Mouse (Mus musculus) frontal cortex, postnatal 36 days (tissue): Measurements from ENCODE around the gene Lrrn2.
"Not testable (repeated sequence)": the region's sequence is repeated elsewhere in the genome, so short reads cannot be mapped to it uniquely, and the experiment has no call there.

Source experiments
- DNase-seq, 2 experiments: peaks; one replicate each; pipeline ENCODE4 v3.0.0; 2022; ENCODE audit warnings: low spot score in 2 of 2

Gene Lrrn2

DNA sequence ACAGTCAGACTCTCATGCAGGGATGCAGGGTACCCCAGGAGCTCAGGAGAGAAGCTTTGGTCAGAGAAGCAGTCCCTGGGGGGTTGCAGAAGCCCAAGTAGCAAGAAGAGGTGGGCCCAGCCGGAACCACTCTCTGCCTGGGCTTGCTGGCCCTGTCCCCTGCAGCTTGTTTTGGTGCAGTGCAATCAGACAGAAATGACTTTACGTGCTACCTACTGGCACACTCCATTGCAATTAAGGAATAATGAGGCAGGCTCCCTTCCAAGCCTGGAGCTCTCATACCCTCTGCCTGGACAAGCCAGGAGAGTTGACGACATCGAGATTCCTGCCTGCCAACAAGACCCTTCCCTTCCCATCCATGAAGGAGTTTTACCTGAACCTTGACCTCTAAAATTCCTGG, 50.2 kb downstream of the Lrrn2 start:
- DNase-seq: no peak

- DNase-seq: no peak
Observed at GRCm38 (mm10) chr1:132932421-132932820, 52.3 kb downstream of the Lrrn2 start.

GRCm38 (mm10) chr1:132934856-132935255, 54.8 kb downstream of the Lrrn2 start:
- DNase-seq: peak; percentile 51 to 69

DNA sequence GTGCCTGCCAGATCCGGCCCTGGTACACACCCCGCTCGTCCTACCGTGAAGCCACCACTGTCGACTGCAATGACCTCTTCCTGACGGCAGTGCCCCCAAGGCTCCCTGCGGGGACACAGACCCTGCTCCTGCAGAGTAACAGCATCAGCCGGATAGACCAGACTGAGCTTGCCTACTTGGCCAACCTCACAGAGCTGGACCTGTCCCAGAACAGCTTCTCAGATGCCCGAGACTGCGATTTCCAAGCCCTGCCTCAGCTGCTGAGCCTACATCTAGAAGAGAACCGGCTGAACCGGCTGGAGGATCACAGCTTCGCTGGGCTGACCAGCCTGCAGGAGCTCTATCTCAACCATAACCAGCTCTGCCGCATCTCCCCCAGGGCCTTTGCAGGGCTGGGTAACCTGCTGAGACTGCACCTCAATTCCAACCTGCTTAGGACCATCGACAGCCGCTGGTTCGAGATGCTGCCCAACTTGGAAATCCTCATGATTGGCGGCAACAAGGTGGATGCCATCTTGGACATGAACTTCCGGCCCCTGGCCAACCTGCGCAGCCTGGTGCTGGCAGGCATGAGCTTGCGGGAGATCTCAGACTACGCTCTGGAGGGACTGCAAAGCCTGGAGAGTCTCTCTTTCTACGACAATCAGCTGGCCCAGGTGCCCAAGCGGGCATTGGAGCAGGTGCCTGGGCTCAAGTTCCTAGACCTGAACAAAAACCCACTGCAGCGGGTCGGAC, 57.4 kb downstream of the Lrrn2 start:
- DNase-seq: no peak

DNA sequence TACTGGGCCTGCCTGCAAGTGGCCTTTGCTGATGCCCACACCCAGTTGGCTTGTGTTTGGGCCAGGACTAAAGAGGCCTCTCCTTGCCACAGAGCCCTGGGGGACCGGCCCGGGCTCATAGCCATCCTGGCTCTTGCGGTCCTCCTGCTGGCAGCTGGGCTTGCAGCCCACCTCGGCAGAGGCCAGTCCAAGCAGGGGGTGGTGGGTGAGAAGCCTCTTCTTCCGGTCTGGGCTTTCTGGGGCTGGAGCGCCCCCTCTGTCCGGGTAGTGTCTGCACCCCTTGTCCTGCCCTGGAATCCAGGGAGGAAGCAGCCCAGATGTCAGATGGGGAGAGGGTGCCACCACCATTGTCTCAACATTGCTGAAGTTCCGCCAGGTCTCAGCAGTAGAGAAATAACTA, 58.9 kb downstream of the Lrrn2 start:
- peak in 1 of 2 experiments; percentile 35 for DNase-seq

GRCm38 (mm10) chr1:132945826-132946225, 65.8 kb downstream of the Lrrn2 start:
- no peak for DNase-seq

- no peak for DNase-seq
Observed at GRCm38 (mm10) chr1:132947811-132948210, 67.7 kb downstream of the Lrrn2 start.

- DNase-seq: no peak
Observed at GRCm38 (mm10) chr1:132956809-132957208, 76.7 kb downstream of the Lrrn2 start.

DNA sequence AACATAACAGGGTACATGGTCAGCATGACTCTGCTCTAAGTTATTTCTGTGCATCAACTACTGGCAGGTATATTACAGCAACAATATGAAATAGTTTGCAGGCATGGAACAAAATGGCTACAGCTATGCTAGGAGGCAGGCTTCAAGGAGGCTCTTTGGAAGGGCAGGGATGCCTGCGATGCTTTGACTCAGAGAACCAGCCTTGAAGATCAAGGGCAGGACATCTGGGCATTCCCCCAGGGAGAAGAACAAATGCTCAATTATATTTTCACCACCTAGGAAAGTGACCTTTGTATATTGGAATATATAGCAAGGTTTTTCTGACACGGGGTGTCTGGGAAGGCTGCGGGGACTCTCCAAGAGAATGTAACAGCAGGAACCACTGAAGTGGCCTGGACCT, 81.7 kb downstream of the Lrrn2 start:
- DNase-seq: no peak

DNA sequence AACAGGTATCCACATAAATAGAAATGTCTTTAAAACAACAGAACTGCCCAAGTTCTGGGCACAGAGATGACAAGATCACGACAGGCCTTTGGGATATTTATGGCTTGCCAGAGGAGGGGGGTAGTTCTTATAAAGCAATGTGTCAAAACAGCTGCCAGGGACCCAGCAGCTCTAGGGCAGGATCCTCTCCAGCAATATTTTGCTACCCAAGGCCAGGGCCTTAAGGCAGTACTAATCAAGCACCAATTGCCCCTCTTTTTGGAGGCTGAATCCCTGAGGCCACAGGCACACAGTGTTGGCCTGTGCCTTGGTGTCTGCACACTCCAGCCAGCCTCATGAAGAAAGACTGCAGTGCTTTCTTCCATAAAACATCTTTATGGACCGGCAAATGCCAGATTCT, 84.0 kb downstream of the Lrrn2 start:
- no peak for DNase-seq

- DNase-seq: no peak
Observed at GRCm38 (mm10) chr1:132964691-132965090, 84.6 kb downstream of the Lrrn2 start.

GRCm38 (mm10) chr1:132968659-132969058, 88.6 kb downstream of the Lrrn2 start:
- peak; percentile 44 to 46 for DNase-seq

GRCm38 (mm10) chr1:132977402-132977801, 97.3 kb downstream of the Lrrn2 start:
- no peak for DNase-seq

DNA sequence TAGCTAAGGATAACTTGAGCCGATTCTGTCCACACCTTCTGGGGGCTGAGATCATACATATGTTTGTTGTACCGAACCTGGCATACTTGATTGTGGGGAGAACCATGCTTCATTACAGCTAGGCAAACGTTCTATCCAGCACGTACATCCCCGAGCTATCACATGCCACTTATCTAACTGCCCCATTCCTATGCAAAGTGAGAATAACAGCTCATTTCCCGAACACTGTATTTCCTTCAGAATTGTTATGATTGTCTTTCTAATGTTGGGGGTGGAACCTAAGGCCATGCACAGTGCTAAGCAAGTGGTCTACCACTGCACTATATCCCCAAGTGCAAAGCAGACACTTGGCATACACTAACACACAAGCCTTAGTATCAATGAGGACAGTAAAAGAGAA, 101.2 kb downstream of the Lrrn2 start:
- no peak for DNase-seq

DNA sequence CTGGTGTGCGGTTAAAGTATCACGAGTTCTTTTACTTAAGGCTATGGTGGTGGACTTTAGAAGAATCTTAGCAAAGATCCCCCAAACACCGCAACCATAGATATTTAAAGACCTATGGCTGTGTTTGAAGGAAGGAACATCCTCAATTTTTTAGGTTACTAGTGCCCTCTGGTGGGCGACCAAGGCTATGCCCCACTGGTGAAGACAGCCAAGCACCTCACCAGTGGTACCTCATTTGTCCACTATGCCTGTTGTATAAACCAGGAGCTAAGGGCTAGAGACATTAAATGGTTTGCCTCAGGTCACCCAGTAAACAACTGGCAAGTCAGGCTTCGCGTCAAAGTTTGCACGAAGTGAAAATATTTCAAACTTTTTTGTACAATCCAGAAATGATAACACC, 102.7 kb downstream of the Lrrn2 start:
- peak; percentile 69 to 84 for DNase-seq

- DNase-seq: not testable (repeated sequence)
Observed at GRCm38 (mm10) chr1:132988556-132989459, 108.7 kb downstream of the Lrrn2 start.
